Mouse (Mus musculus) myocyte (in vitro differentiated cells): ENCODE data around the gene Stat3.

ENCODE experiments used
- E2F4 ChIP-seq: IDR thresholded peaks from one replicate; pipeline ENCODE4 v1.6.1; 2011; ENCODE audit warnings: mild to moderate bottlenecking, control low read depth, moderate library complexity; ENCODE audit not compliant: insufficient read depth
- MAX ChIP-seq: IDR thresholded peaks from one replicate; pipeline ENCODE4 v1.6.1; 2011; ENCODE audit warnings: low read depth, mild to moderate bottlenecking, control low read depth
- MYOD1 ChIP-seq, 3 experiments: IDR thresholded peaks; one replicate each; pipeline ENCODE4 v1.6.1; 2011; ENCODE audit warnings: control low read depth in 2 of 3, low read depth in 2 of 3, mild to moderate bottlenecking in 2 of 3, moderate library complexity in 1 of 3; ENCODE audit not compliant: insufficient read length in 2 of 3, control insufficient read depth in 1 of 3
- POLR2A ChIP-seq: IDR thresholded peaks from one replicate; pipeline ENCODE4 v1.6.1; 2011; ENCODE audit warnings: low read depth, mild to moderate bottlenecking, control low read depth, moderate library complexity; ENCODE audit not compliant: insufficient read length
- POLR2AphosphoS2 ChIP-seq: IDR thresholded peaks from one replicate; pipeline ENCODE4 v1.6.1; 2011; ENCODE audit warnings: low read depth, control low read depth; ENCODE audit not compliant: insufficient read length
- SRF ChIP-seq: IDR thresholded peaks from one replicate; pipeline ENCODE4 v1.6.1; 2011; ENCODE audit warnings: low read depth; ENCODE audit not compliant: control insufficient read depth, insufficient read length
- TCF12 ChIP-seq: IDR thresholded peaks from one replicate; pipeline ENCODE4 v1.6.1; 2011; ENCODE audit warnings: mild to moderate bottlenecking, control low read depth; ENCODE audit not compliant: poor library complexity, insufficient read depth, severe bottlenecking

- TF ChIP-seq MYOD1 (IDR thresholded peaks at IDR 0.05; ENCODE audit: control insufficient read depth in 1 of 3, insufficient read length in 2 of 3, low read depth in 2 of 3) (no peak), POLR2A (no peak), E2F4 (no peak), TCF12 (no peak), SRF (no peak), MAX (no peak), POLR2AphosphoS2 (no peak)
Observed at GRCm38 (mm10) chr11:100982087-100982486, 42.7 kb upstream of the Stat3 start.
